Mouse (Mus musculus): ENCODE data around the gene Klf3.

- TF ChIP-seq CTCF (IDR thresholded peaks at IDR 0.05; ENCODE audit: insufficient read depth, low read length), result no peak
- TF ChIP-seq POLR2A (IDR thresholded peaks at IDR 0.05; ENCODE audit: borderline replicate concordance, extremely low read depth, low read depth, low read length), result no peak
Measured at GRCm38 (mm10) chr5:64835295-64835694, 32.1 kb downstream of the Klf3 start.
